30 mouse cellular contexts compared by ENCODE assay signal in the genomic region with DNA sequence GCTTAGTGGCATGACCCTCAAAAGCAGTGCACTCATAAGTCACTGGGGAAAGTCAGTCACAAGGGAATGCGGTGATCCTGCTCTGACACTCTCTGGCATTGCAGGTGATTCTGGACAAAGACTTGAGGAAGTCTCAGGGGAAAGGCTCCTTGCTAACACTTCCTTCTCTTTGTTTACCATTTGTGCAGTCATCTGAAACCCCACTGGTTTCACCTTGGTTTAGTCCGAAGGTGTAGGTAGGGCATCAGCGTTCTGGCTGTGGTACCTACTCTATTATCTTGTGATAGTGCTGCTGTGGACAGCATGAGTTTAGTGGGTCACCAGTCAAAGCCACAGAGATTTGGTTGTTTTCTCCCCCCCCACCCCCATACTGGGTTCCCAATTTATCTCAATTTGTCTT. TPM values are rescaled to one million over a fixed set of nuclear protein-coding genes. Genes with fewer than 3 reads are reported as not detected.
"Had no signal": no experiment of that assay in that cellular context is flagged by ENCODE, and none has a peak within 500 bp of the region (broad histone marks: within the 10 kb centered on the region; RNA-seq: fewer than 3 reads in every experiment).

No protein-coding gene starts in this region.

- ATAC-seq: forebrain, embryonic 13.5 days; forebrain, embryonic 14.5 days; forebrain, embryonic 15.5 days; forebrain, embryonic 16.5 days had no signal

- H3K27ac ChIP-seq: embryonic facial prominence, embryonic 10.5 days; embryonic facial prominence, embryonic 12.5 days; embryonic facial prominence, embryonic 13.5 days; embryonic facial prominence, embryonic 15.5 days; forebrain, embryonic 10.5 days; forebrain, embryonic 12.5 days; forebrain, embryonic 13.5 days; forebrain, embryonic 15.5 days; gastrocnemius, adult 2 months; heart, embryonic 10.5 days had no signal

- H3K36me3 ChIP-seq: embryonic facial prominence, embryonic 10.5 days; embryonic facial prominence, embryonic 12.5 days; embryonic facial prominence, embryonic 13.5 days; embryonic facial prominence, embryonic 15.5 days; forebrain, embryonic 10.5 days; forebrain, embryonic 12.5 days; forebrain, embryonic 15.5 days; heart, embryonic 10.5 days had no signal

- H3K9ac ChIP-seq: embryonic facial prominence, embryonic 12.5 days; embryonic facial prominence, embryonic 13.5 days; embryonic facial prominence, embryonic 15.5 days; forebrain, embryonic 12.5 days; forebrain, embryonic 13.5 days; forebrain, embryonic 15.5 days; forebrain, postnatal 0 days had no signal

- H3K9me3 ChIP-seq: embryonic facial prominence, embryonic 10.5 days; embryonic facial prominence, embryonic 12.5 days; embryonic facial prominence, embryonic 13.5 days; embryonic facial prominence, embryonic 15.5 days; forebrain, embryonic 10.5 days; forebrain, embryonic 12.5 days; forebrain, embryonic 13.5 days; forebrain, embryonic 15.5 days; heart, embryonic 10.5 days had no signal

- H3K4me3 ChIP-seq: embryonic facial prominence, embryonic 10.5 days; embryonic facial prominence, embryonic 12.5 days; embryonic facial prominence, embryonic 13.5 days; embryonic facial prominence, embryonic 15.5 days; erythroblast, embryonic 14.5 days; forebrain, embryonic 10.5 days; forebrain, embryonic 12.5 days; forebrain, embryonic 13.5 days; forebrain, embryonic 15.5 days; gastrocnemius, adult 2 months; heart, embryonic 10.5 days had no signal

- DNase-seq: cerebellum, adult 2 months; cerebellum, adult 8-10 months; cerebellum, adult 9-10 months; cerebellum, adult 9-11 months; cerebellum, postnatal 10 days; cerebellum, postnatal 14 days; cerebellum, postnatal 25 days; cerebellum, postnatal 36 days; embryo, embryonic 11 days; forebrain, postnatal 0 days; gastrocnemius, adult 2 months; gastrocnemius, postnatal 10 days; gastrocnemius, postnatal 14 days; gastrocnemius, postnatal 25 days; gastrocnemius, postnatal 36 days; heart, adult 18-20 months had no signal

- H3K27me3 ChIP-seq: embryonic facial prominence, embryonic 12.5 days; embryonic facial prominence, embryonic 13.5 days; embryonic facial prominence, embryonic 15.5 days; forebrain, embryonic 12.5 days had no signal

- H3K4me2 ChIP-seq: embryonic facial prominence, embryonic 12.5 days; embryonic facial prominence, embryonic 13.5 days; embryonic facial prominence, embryonic 15.5 days; forebrain, embryonic 12.5 days; forebrain, embryonic 13.5 days; forebrain, embryonic 15.5 days had no signal

RNA-seq across cellular contexts. Expression of gene Gsto2, which starts 15.6 kb away (rescaled TPM):
- total RNA-seq: common myeloid progenitor, adult 5-6 weeks; granulocyte monocyte progenitor cell, adult 5-6 weeks had no signal
- polyA plus RNA-seq: erythroblast, embryonic 14.5 days had no signal
